Mouse (Mus musculus): Measurements from ENCODE around the gene Emid1. TPM values are rescaled to one million over a fixed set of nuclear protein-coding genes. Genes with fewer than 3 reads are reported as not detected.
A peak's percentile ranks its signal among the peaks of the same experiment; 100 is the strongest.

Emid1 gene
- polyA plus RNA-seq, 1 experiment from 2014 or later = 28.9 TPM

DNA sequence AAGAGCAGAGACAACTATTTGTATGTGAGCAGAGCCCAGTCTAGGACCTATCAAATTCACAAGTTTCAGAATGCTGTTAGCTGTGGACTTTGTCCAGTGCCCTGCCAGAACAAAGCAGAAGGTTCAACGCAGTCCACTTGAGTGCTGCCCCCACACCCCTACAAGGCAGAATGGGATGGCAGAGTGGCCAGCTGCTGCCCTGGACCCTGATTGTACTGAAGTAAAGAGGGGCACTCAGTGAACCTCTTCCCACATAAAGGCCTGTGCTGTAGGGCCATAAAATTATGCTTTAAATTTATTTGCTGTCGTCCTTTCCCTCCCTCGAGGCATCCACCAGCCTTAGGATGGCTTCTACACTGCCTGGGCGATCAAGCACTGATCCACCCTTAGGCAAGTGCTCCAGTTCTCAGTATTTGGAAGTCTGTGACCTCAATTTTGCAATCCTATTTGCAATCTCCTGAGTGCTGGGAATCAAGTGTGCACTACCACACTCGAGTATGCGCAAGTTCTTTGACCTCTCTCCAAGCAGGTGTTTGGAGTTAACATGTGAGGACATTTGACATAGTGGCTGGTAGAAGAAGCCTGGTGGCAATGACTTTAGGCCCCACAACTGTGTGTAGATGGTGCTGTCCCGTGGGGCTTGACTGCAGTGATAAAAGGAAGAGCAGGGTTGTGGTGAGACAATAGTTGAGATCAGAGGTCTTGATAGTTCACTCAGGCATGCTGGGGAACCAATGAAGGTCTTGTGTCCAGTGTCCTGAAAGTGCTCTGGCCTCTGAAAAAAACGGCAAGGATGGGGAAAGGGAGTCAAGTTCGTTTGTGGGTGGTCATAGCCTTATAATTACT, 83.7 kb downstream of the Emid1 start:
- Histone ChIP-seq H3K4me2 (replicated peaks) (no peak overlapping the region), H3K4me1 (peaks cover 15% of the 10 kb centered on the region), H3K4me3 (no peak overlapping the region), H3K9ac (no peak overlapping the region), H3K9me3 (no peaks in the 10 kb centered on the region), H3K27me3 (peaks cover 14% of the 10 kb centered on the region), H3K36me3 (peaks cover 55% of the 10 kb centered on the region), H3K27ac (no peak overlapping the region)
- 86% methylated on average over 9 of the region's 9 CpGs for WGBS
- ATAC-seq (ENCODE audit: low FRiP score, low read depth) = no peak

GRCm38 (mm10) chr11:5067063-5067462, 85.0 kb downstream of the Emid1 start:
- no peak for ATAC-seq (ENCODE audit: low FRiP score, low read depth)
- H3K27ac ChIP-seq = no peak overlapping the region
- no peak overlapping the region for H3K4me3 ChIP-seq
- H3K4me2 ChIP-seq (replicated peaks) = no peak overlapping the region
- no peaks in the 10 kb centered on the region for H3K9me3 ChIP-seq
- no peak overlapping the region for H3K9ac ChIP-seq
- H3K4me1 ChIP-seq = peaks cover 28% of the 10 kb centered on the region
- peaks cover 27% of the 10 kb centered on the region for H3K27me3 ChIP-seq
- peaks cover 42% of the 10 kb centered on the region for H3K36me3 ChIP-seq

DNA sequence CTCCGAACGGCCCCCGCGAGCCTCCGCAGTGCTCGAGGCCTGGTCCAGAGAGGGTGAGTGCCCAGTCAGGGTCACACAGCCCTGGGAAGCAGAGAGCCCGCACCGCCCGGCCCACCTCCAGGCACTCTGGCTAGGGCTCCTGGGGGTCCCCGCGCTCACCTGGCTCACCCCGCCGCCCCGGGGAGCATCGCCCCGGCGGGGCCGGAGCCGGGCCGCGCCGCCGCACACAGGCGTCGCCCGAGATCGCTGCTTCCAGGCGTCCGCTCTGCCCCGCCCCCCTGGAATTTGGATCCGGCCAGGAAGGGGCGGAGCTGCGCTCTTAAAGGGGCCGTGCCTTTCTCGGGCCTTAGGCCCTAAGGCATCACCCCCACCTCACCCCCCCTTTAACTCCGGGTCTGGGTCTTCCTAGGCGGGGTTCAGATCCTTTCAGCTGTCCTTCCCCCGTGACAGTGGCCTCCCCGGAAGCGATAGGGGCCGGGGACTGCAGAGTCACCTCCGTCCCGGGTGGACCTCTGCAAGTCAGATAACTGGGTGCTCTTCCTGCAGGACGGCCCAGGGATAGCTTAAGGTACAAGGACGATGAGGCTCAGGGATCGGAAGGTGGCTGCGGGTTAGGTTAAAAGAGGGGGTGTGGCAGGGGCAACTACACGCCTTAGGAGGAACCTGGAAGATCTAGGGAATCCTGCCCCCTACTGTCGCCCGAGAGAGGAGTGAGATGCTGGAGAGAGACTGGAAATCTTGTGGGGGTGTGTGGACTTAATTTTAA, 86.8 kb downstream of the Emid1 start, which contains the start of gene Gas2l1:
TSS of gene Gas2l1 (minus strand) at position 272 of the 766 bp plus-strand sequence.
- H3K4me3 ChIP-seq = peak within 1 kb of the TSS; percentile 76
- peaks cover 46% of the 10 kb centered on the region for H3K27me3 ChIP-seq
- under 1% methylated on average over 49 of the region's 50 CpGs for WGBS
- peak within 1 kb of the TSS; percentile 96 for H3K4me2 ChIP-seq (replicated peaks)
- peak within 1 kb of the TSS; percentile 79 for H3K9ac ChIP-seq
- no peaks in the 10 kb centered on the region for H3K9me3 ChIP-seq
- peaks cover 45% of the 10 kb centered on the region for H3K4me1 ChIP-seq
- peak within 1 kb of the TSS; percentile 28; the same call in 1 of the 2 replicates for H3K27ac ChIP-seq
- ATAC-seq (ENCODE audit: low FRiP score, low read depth) = peak; percentile 82
- H3K36me3 ChIP-seq = peaks cover 35% of the 10 kb centered on the region

- peaks cover 53% of the 10 kb centered on the region for H3K27me3 ChIP-seq
Observed at GRCm38 (mm10) chr11:5064282-5065055, 87.6 kb downstream of the Emid1 start.

DNA sequence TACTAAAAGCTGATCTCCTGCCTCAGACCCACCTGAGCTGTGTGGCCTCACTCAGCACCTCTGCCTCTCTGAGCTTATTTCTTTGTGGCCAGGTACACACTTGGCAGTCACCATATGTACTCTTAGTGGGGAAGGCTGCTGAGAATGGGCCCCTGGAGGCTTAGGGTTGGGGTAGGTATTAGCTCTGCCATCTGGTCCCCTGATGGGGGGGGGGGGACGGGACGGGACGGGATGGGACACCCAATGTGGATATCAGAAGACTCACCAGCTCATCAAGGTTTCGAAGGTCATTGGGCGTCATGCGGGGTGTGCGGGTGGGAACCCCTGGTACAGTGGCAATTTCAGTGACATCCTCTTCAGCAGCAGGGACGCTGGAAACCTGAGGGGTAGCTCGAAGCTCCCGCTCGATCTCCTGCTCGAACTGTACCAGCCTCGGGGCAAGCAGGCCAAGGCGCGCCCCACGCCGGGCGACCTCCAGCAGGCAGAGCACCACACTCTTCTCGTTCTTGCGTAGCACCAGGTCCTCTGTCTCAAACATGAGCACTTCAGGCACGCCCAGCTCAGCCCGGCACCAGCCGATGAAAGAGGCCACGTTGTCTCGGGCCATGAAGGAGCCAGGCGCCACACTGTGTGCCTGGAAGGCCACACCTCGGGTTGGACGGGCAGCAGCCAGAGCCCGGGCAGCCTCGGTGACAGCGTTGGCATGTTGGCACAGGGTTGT, 88.3 kb downstream of the Emid1 start:
- H3K9me3 ChIP-seq = no peaks in the 10 kb centered on the region
- 56% methylated on average over 29 of the region's 31 CpGs for WGBS
- H3K4me3 ChIP-seq = peak overlapping the region; percentile 76
- H3K4me1 ChIP-seq = peaks cover 58% of the 10 kb centered on the region
- H3K4me2 ChIP-seq (replicated peaks) = peak overlapping the region; percentile 96
- H3K27me3 ChIP-seq = peaks cover 61% of the 10 kb centered on the region
- peaks cover 21% of the 10 kb centered on the region for H3K36me3 ChIP-seq
- no peak overlapping the region for H3K27ac ChIP-seq
- no peak overlapping the region for H3K9ac ChIP-seq
- ATAC-seq (ENCODE audit: low FRiP score, low read depth) = no peak

More at GRCm38 (mm10) chr11:5064282-5065055, 87.6 kb downstream of the Emid1 start:
- Histone ChIP-seq H3K27ac (no peak overlapping the region; the same call in 1 of the 2 replicates), H3K4me1 (peaks cover 50% of the 10 kb centered on the region), H3K9me3 (no peaks in the 10 kb centered on the region), H3K4me3 (peak overlapping the region; percentile 76), H3K4me2 (replicated peaks) (peak overlapping the region; percentile 96), H3K9ac (peak overlapping the region; percentile 79), H3K36me3 (peaks cover 29% of the 10 kb centered on the region)
- WGBS = 12% methylated on average over 38 of the region's 38 CpGs
- ATAC-seq (ENCODE audit: low FRiP score, low read depth) = no peak

- Histone ChIP-seq H3K27ac (no peak overlapping the region), H3K27me3 (peaks cover 67% of the 10 kb centered on the region), H3K4me2 (replicated peaks) (peak overlapping the region; percentile 96), H3K4me1 (peaks cover 64% of the 10 kb centered on the region), H3K9me3 (no peaks in the 10 kb centered on the region), H3K4me3 (peak overlapping the region; percentile 76), H3K9ac (no peak overlapping the region), H3K36me3 (peaks cover 14% of the 10 kb centered on the region)
- 71% methylated on average over 13 of the region's 13 CpGs for WGBS
- no peak for ATAC-seq (ENCODE audit: low FRiP score, low read depth)
Observed at GRCm38 (mm10) chr11:5062860-5063505, 89.1 kb downstream of the Emid1 start.

- peak overlapping the region; percentile 96 for H3K4me2 ChIP-seq (replicated peaks)
- peaks cover 11% of the 10 kb centered on the region; the same call in 1 of the 2 replicates for H3K36me3 ChIP-seq
- peak overlapping the region; percentile 59 for H3K9ac ChIP-seq
- no peak for ATAC-seq (ENCODE audit: low FRiP score, low read depth)
- H3K27me3 ChIP-seq = peaks cover 74% of the 10 kb centered on the region
- no peak overlapping the region for H3K27ac ChIP-seq
- H3K4me3 ChIP-seq = peak overlapping the region; percentile 76
- WGBS = 12% methylated on average over 13 of the region's 13 CpGs
- peaks cover 71% of the 10 kb centered on the region for H3K4me1 ChIP-seq
- H3K9me3 ChIP-seq = no peaks in the 10 kb centered on the region
Observed at GRCm38 (mm10) chr11:5062326-5062725, 89.7 kb downstream of the Emid1 start.

DNA sequence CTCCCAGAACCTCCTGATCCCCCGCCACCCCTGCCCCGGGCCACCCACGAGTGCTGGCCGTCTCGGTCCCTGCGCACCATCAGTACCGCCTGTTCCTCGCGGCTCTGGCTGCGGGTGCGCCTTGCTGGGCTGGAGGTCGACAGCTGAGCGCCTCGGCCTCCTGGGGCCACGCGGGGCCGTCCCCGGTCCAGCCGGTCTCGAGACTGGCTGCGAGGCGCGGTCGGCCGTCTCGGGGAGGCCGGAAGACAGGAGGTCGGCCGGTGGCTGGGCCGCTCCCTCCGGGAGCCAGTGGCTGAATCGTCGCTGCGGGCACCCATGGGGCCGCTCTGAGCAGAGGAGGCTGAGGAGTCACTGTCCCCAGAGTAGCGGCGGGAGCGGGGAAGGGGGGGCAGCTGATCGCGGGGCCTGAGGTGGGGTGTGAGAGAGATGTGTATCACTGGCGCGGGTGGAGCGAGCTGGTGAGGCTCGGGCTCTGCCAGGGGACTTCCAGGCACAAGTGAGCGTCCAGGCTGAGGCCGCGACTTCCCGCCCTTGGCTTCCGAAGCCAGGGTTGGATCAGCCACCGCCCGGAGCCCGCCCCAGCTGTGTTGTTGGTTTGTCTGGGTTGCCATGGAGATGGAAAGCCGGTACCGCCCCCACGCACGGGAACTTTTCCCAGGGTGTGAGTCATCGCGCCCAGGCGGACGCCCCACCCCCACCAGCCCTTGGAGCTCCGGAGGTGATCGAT, 90.5 kb downstream of the Emid1 start:
- peak overlapping the region; percentile 96 for H3K4me2 ChIP-seq (replicated peaks)
- peaks cover 11% of the 10 kb centered on the region; the same call in 1 of the 2 replicates for H3K36me3 ChIP-seq
- 3% methylated on average over 60 of the region's 62 CpGs for WGBS
- peaks cover 81% of the 10 kb centered on the region for H3K27me3 ChIP-seq
- H3K27ac ChIP-seq = no peak overlapping the region
- H3K4me3 ChIP-seq = peak overlapping the region; percentile 76
- H3K9ac ChIP-seq = peak overlapping the region; percentile 59
- no peaks in the 10 kb centered on the region for H3K9me3 ChIP-seq
- peaks cover 78% of the 10 kb centered on the region for H3K4me1 ChIP-seq
- peak; percentile 41; the same call in 1 of the 2 replicates for ATAC-seq (ENCODE audit: low FRiP score, low read depth)

DNA sequence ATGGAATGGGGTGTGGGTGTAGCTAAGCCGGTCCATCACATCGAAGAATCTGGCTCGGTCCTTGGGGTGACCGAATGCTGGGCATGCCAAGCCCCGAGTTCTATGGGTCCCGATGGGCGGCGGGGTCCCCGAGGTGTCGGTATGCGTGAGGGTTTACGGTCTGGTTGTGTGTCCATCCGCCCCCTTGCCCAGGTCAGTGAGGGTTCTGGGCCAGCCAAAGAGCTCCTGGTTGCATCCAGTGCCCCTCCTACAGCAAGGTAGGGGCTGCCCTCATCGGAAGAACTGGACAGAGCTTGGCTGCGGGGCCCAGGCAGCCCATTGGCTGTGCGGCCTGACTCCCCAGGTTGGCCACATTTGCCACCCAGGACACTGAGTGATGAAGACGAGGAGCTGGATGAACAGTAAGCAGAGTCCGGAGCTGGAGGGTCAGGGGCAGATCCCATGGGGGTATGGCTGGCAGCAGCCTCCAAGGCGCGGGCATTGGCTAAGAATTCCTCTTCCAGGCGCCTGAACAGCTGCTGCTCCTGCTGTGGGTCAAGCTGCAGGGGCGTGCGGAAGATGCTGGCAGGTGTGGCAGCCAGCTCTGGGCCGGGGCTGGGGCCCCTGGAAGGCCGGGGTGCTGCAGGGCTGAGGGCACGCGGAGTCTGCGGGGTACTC, 91.2 kb downstream of the Emid1 start:
- Histone ChIP-seq H3K27me3 (peaks cover 88% of the 10 kb centered on the region), H3K36me3 (peaks cover 11% of the 10 kb centered on the region; the same call in 1 of the 2 replicates), H3K4me2 (replicated peaks) (peak overlapping the region; percentile 96), H3K9ac (peak overlapping the region; percentile 58), H3K4me1 (peaks cover 85% of the 10 kb centered on the region), H3K27ac (no peak overlapping the region), H3K9me3 (no peaks in the 10 kb centered on the region), H3K4me3 (peak overlapping the region; percentile 76)
- no peak for ATAC-seq (ENCODE audit: low FRiP score, low read depth)
- 55% methylated on average over 26 of the region's 28 CpGs for WGBS

- H3K4me3 ChIP-seq = peak overlapping the region; percentile 56
- no peak overlapping the region for H3K9ac ChIP-seq
- peak overlapping the region; percentile 94 for H3K4me2 ChIP-seq (replicated peaks)
- no peaks in the 10 kb centered on the region for H3K9me3 ChIP-seq
- H3K4me1 ChIP-seq = peaks cover 87% of the 10 kb centered on the region
- ATAC-seq (ENCODE audit: low FRiP score, low read depth) = no peak
- H3K27ac ChIP-seq = no peak overlapping the region
- peaks cover 11% of the 10 kb centered on the region; the same call in 1 of the 2 replicates for H3K36me3 ChIP-seq
- 9% methylated on average over 27 of the region's 27 CpGs for WGBS
- peaks cover 99% of the 10 kb centered on the region for H3K27me3 ChIP-seq
Observed at GRCm38 (mm10) chr11:5059704-5060156, 92.3 kb downstream of the Emid1 start.
